Mouse (Mus musculus): Measurements from ENCODE around the gene Mnx1.
"Not testable (repeated sequence)": the region's sequence is repeated elsewhere in the genome, so short reads cannot be mapped to it uniquely, and the experiment has no call there.

Mnx1 gene

DNA sequence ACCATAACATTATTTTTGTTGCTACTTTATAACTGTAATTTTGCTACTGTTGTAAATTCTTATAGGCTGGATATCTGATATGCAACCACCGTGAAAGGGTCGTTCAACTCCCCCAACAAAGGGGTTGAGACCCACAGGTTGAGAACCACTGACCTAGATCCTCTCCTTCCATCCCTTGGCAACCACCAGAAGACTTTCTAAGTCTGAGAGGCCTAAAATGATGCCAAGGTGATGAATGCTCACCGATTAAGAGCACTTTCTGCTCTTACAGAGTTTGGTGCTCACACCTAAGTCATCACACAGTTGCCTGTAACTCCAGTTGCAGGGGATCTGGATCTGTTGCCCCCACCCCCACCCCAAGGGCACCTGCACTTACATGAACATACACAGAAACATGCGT, 8.8 kb downstream of the Mnx1 start:
- ATAC-seq (ENCODE audit: low TSS enrichment) = no peak

- no peak for ATAC-seq (ENCODE audit: low TSS enrichment)
Measured at GRCm38 (mm10) chr5:29468351-29469065, 9.8 kb downstream of the Mnx1 start.

- no peak for ATAC-seq (ENCODE audit: low TSS enrichment)
Measured at GRCm38 (mm10) chr5:29467489-29468350, 10.6 kb downstream of the Mnx1 start.

DNA sequence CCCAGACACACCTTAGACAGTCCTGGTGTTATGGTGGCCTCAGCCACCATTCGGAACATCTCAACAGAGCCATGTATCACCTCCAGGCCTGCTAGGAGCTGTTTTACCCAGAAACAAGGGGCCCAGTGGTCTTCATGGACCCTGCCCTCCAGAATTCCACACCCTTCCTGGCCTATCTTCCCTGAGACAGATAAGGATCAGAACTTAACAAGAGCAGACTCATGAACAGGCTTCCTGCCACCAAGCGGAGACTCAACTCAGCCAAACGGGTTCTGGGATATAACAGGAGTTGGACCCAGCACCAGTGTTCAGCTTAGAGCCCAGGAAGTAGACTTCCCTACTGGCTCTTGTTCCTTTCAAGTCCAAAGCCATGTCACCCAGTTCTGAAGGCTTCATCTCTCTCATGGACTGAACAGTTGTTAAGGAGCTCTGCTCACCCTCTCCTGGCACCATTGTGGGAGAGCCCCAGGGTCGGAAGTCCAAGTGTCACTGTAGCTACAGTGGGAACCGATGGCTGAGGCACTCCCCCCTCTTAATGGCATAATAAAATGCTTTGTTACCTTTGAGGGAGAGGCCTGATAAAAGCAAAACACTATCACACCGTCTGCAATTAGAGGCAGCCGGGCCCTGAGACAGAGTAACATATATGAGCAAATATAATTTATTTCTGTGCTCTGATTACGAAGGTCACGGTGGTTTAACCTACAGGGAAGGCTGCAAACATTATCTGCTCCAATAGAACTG, 15.2 kb downstream of the Mnx1 start:
- no peak for ATAC-seq (ENCODE audit: low TSS enrichment)

GRCm38 (mm10) chr5:29456895-29457656, 21.2 kb downstream of the Mnx1 start:
- no peak for ATAC-seq (ENCODE audit: low TSS enrichment)

- no peak for ATAC-seq (ENCODE audit: low TSS enrichment)
Measured at GRCm38 (mm10) chr5:29452352-29452751, 25.9 kb downstream of the Mnx1 start.

- no peak for ATAC-seq (ENCODE audit: low TSS enrichment)
Measured at GRCm38 (mm10) chr5:29445275-29445674, 33.0 kb downstream of the Mnx1 start.

- not testable (repeated sequence) for ATAC-seq (ENCODE audit: low TSS enrichment)
Measured at GRCm38 (mm10) chr5:29436728-29437127, 41.5 kb downstream of the Mnx1 start.

GRCm38 (mm10) chr5:29435491-29435890, 42.8 kb downstream of the Mnx1 start:
- ATAC-seq (ENCODE audit: low TSS enrichment) = no peak

DNA sequence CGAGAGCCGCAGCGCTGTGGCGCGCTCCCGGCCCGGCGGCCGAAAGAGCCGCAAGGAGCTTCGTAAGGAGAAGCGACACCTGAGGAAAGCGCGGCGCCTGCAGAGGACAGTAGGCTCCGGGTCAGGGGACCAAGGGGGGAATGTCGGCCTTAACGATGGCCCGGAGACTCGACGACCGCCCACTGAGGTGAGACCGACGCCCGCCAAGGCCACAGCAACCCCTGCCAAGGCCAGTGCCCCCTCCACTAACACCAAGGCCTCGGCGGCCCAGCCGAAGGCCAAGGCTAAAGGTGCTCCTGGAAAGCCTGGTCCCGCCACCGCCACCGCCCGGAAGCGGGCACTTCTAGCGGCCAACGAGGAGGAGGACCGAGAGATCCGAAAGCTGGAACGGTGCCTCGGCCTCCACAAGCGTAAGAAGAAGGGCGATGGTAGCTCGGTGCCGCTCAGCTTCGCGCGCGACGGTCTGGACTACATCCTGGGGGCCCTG, 43.4 kb downstream of the Mnx1 start:
- ATAC-seq (ENCODE audit: low TSS enrichment) = peak; percentile 79

GRCm38 (mm10) chr5:29434228-29434871, 43.9 kb downstream of the Mnx1 start, which contains the start of gene Nom1:
Nom1 (plus strand) TSS chr5:29434664.
- ATAC-seq (ENCODE audit: low TSS enrichment) = peak; percentile 100

- ATAC-seq (ENCODE audit: low TSS enrichment) = not testable (repeated sequence)
Measured at GRCm38 (mm10) chr5:29423330-29423729, 54.9 kb downstream of the Mnx1 start.
